Mouse (Mus musculus) forebrain, embryonic 15.5 days (tissue): Measurements from ENCODE around the gene Gm21870. TPM values are rescaled to one million over a fixed set of nuclear protein-coding genes. Genes with fewer than 3 reads are reported as not detected.
"Not testable (repeated sequence)": the region's sequence is repeated elsewhere in the genome, so short reads cannot be mapped to it uniquely, and the experiment has no call there.

ENCODE experiments used
- ATAC-seq: fragments of 200-750 bp; cut with Nextera tagmentation; replicated peaks from 2 replicates; pipeline ENCODE4 v1.8.0; 2017; ENCODE audit warnings: mild to moderate bottlenecking, moderate TSS enrichment, moderate library complexity
- H3K27ac ChIP-seq: fragments of 300-500 bp; sonication (generic); replicated peaks from 2 replicates; pipeline ENCODE4 v1.5.1; 2015; ENCODE audit warnings: mild to moderate bottlenecking, inconsistent platforms
- H3K27me3 ChIP-seq: fragments of 300-500 bp; sonication (generic); 2 replicates; pipeline ENCODE4 v1.6.1; 2015; ENCODE audit warnings: inconsistent platforms
- H3K36me3 ChIP-seq: fragments of 300-500 bp; sonication (generic); 2 replicates; pipeline ENCODE4 v1.6.1; 2015; ENCODE audit warnings: mild to moderate bottlenecking, inconsistent platforms
- H3K4me1 ChIP-seq: fragments of 300-500 bp; sonication (generic); 2 replicates; pipeline ENCODE4 v1.6.1; 2015; ENCODE audit warnings: inconsistent platforms
- H3K4me2 ChIP-seq: fragments of 300-500 bp; sonication (generic); replicated peaks from 2 replicates; pipeline ENCODE4 v1.6.1; 2015; ENCODE audit warnings: mild to moderate bottlenecking, inconsistent platforms
- H3K4me3 ChIP-seq: fragments of 300-500 bp; sonication (generic); 2 replicates; pipeline ENCODE4 v1.5.1; 2015; ENCODE audit warnings: mild to moderate bottlenecking, inconsistent platforms
- H3K9ac ChIP-seq: fragments of 300-500 bp; sonication (generic); replicated peaks from 2 replicates; pipeline ENCODE4 v1.6.1; 2015; ENCODE audit warnings: mild to moderate bottlenecking, inconsistent platforms
- H3K9me3 ChIP-seq: fragments of 300-500 bp; sonication (generic); 2 replicates; pipeline ENCODE4 v1.6.1; 2016; ENCODE audit warnings: inconsistent platforms
- WGBS: fragments of 180-500 bp; shearing (Covaris S2); methylation state at CpG from one replicate; pipeline ENCODE4 v1.1.7; 2015; ENCODE audit warnings: mixed read lengths; 5-methylcytosine and 5-hydroxymethylcytosine counted together
- polyA plus RNA-seq: library from polyadenylated mRNA; unstranded; fragments of >200 nt; fragmentation: Nextera tagmentation; extraction: Ambion mirVana; gene quantifications from 2 replicates; pipeline ENCODE4 v1.2.1, GENCODE M21; 2015

Gene Gm21870
- not detected in 2 replicates for polyA plus RNA-seq

DNA sequence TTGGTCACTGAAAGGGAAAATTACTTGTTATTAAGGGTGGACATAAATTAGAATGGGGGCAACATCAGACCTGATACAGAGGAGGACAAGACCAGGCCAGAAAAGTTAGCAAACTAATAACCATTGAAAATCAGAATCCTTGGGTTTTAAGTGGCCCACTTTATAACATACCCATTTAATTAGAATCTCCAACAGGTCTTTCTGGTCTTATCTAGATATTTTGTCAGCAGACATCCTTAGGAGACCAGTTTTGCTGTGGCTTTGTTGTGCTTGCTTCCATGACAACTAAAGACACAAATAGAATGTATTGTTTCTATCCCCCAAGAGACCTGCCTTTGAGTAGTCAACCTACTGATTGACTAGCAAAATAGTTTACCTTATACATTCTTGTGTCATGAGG is at the start of gene Gm21870:
Gm21870 (minus strand) TSS at position 101 of the 400 bp plus-strand sequence.
- not testable (repeated sequence) for H3K4me1 ChIP-seq, H3K27ac ChIP-seq, H3K9me3 ChIP-seq, H3K27me3 ChIP-seq, ATAC-seq, H3K36me3 ChIP-seq, H3K4me2 ChIP-seq, H3K4me3 ChIP-seq, H3K9ac ChIP-seq

DNA sequence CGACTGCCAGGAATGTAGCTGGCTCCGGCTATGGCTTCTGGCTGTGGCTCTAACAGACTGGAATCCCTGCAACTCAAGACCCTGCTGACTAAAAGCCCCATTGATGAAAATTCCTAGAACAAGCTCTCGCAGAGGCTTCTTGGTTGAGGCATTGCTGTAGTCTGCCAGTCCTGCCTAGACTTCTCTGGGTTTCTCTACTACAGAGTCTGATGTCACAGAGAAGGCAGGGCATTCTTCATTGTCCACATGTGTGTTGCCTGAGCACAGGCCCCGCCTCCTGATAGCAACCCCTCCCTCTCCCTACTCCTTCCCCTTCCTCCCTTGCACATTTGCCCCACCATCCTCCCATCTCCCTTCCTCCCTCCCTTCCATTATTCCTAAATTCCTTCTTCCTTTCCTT is 30.2 kb downstream of the Gm21870 start, which contains the start of gene Btbd35f6:
Btbd35f6 (minus strand) TSS at position 101 of the 400 bp plus-strand sequence.
- not testable (repeated sequence) for H3K4me2 ChIP-seq, H3K9ac ChIP-seq, H3K4me1 ChIP-seq, H3K36me3 ChIP-seq, ATAC-seq, H3K9me3 ChIP-seq, H3K27ac ChIP-seq, H3K27me3 ChIP-seq, H3K4me3 ChIP-seq
- 56% methylated on average over 2 of the region's 4 CpGs for WGBS

Other genes with a start within 250 kb of the Gm21870 start
- not detected in 2 replicates for gene Btbd35f6, start 30.3 kb downstream of the Gm21870 start, polyA plus RNA-seq
- not detected in 2 replicates for gene Btbd35f9, start 174.7 kb upstream of the Gm21870 start, polyA plus RNA-seq